Mouse (Mus musculus): ENCODE data around the gene Nlgn2. TPM values are rescaled to one million over a fixed set of nuclear protein-coding genes. Genes with fewer than 3 reads are reported as not detected.

Gene Nlgn2
- total RNA-seq, 2 experiments from 2014 or later: 277 to 281 TPM

- DNase-seq (ENCODE audit: low spot score in 2 of 2): no peak
- intact Hi-C loops (cut with DNase I): no loop called here
Observed at GRCm38 (mm10) chr11:69777504-69778257, 59.9 kb downstream of the Nlgn2 start.

GRCm38 (mm10) chr11:69776488-69776887 is 61.1 kb downstream of the Nlgn2 start:
- no peak for DNase-seq (ENCODE audit: low spot score in 2 of 2)
- intact Hi-C loops (cut with DNase I): no loop called here

- no peak for DNase-seq (ENCODE audit: low spot score in 2 of 2)
- intact Hi-C loops (cut with DNase I): no loop called here
Observed at GRCm38 (mm10) chr11:69775716-69776115, 61.9 kb downstream of the Nlgn2 start.

- intact Hi-C loops (cut with DNase I): no loop called here
- no peak for DNase-seq (ENCODE audit: low spot score in 2 of 2)
Observed at GRCm38 (mm10) chr11:69774961-69775360, 62.6 kb downstream of the Nlgn2 start.

Small RNAs within 50 kb of the gene (microRNA-seq; reads per million reads assigned to microRNA genes)
- gene Mir6924: 0 reads per million in 2 experiments

Other genes with a start within 250 kb of the Nlgn2 start
- gene Atp1b2, start 231.8 kb downstream of the Nlgn2 start, total RNA-seq (2021): 100 to 1,000 TPM; 451 to 452 TPM
- gene Shbg, start 219.9 kb downstream of the Nlgn2 start, total RNA-seq (2021): not detected
- gene Sat2, start 215.8 kb downstream of the Nlgn2 start, total RNA-seq (2021): 10 to 100 TPM in 1 of 2 experiments, 1 to 10 TPM in 1; 9.9 to 10.2 TPM
- gene Fxr2, start 204.8 kb downstream of the Nlgn2 start, total RNA-seq (2021): 100 to 1,000 TPM; 107 TPM
- gene Sox15, start 182.5 kb downstream of the Nlgn2 start, total RNA-seq (2021): not detected
- gene Mpdu1, start 175.1 kb downstream of the Nlgn2 start, total RNA-seq (2021): 10 to 100 TPM; 77.6 to 83.7 TPM
- gene Cd68, start 171.6 kb downstream of the Nlgn2 start, total RNA-seq (2021): 10 to 100 TPM; 13.5 to 13.8 TPM
- gene Eif4a1, start 165.4 kb downstream of the Nlgn2 start, total RNA-seq (2021): 100 to 1,000 TPM; 368 to 371 TPM
- 100 to 1,000 TPM in 1 of 2 experiments, 10 to 100 TPM in 1; 91.5 to 102 TPM for gene Senp3, start 155.7 kb downstream of the Nlgn2 start, total RNA-seq (2021)
- 1 to 10 TPM; 1.7 to 2.0 TPM for gene Tnfsf13, start 152.0 kb downstream of the Nlgn2 start, total RNA-seq (2021)
- gene Tnfsf12, start 141.9 kb downstream of the Nlgn2 start, total RNA-seq (2021): 1 to 10 TPM; 5.8 to 7.6 TPM
- gene Tnfsfm13, start 141.7 kb downstream of the Nlgn2 start, total RNA-seq (2021): under 1 TPM; 0.81 to 0.95 TPM
- 10 to 100 TPM; 54.3 to 54.4 TPM for gene Polr2a, start 79.1 kb downstream of the Nlgn2 start, total RNA-seq (2021)
- not detected for gene Slc35g3, start 75.8 kb downstream of the Nlgn2 start, total RNA-seq (2021)
- gene Zbtb4, start 71.9 kb downstream of the Nlgn2 start, total RNA-seq (2021): 10 to 100 TPM; 71.1 to 86.9 TPM
- gene Chrnb1, start 41.8 kb downstream of the Nlgn2 start, total RNA-seq (2021): under 1 TPM; 0.76 to 0.79 TPM
- 10 to 100 TPM; 15.4 to 20.4 TPM for gene Fgf11, start 35.9 kb downstream of the Nlgn2 start, total RNA-seq (2021)
- not detected for gene Tmem102, start 32.2 kb downstream of the Nlgn2 start, total RNA-seq (2021)
- gene Gm39566, start 22.5 kb downstream of the Nlgn2 start, total RNA-seq (2021): not detected
- not detected for gene Spem2, start 19.3 kb downstream of the Nlgn2 start, total RNA-seq (2021)
- gene Spem1, start 15.6 kb downstream of the Nlgn2 start, total RNA-seq (2021): under 1 TPM in 1 of 2 experiments, not detected in 1; 0.32 TPM
- gene Tmem256, start 730 bp upstream of the Nlgn2 start, total RNA-seq (2021): 100 to 1,000 TPM; 160 to 167 TPM
- 10 to 100 TPM; 19.5 to 22.3 TPM for gene Plscr3, start 8.6 kb upstream of the Nlgn2 start, total RNA-seq (2021)
- gene Tnk1, start 20.9 kb upstream of the Nlgn2 start, total RNA-seq (2021): not detected
- gene Tmem95, start 40.2 kb upstream of the Nlgn2 start, total RNA-seq (2021): not detected
- gene Kctd11, start 43.6 kb upstream of the Nlgn2 start, total RNA-seq (2021): 1 to 10 TPM in 1 of 2 experiments, under 1 TPM in 1; 0.86 to 1.4 TPM
- gene Acap1, start 57.8 kb upstream of the Nlgn2 start, total RNA-seq (2021): not detected
- gene 2810408A11Rik, start 63.2 kb upstream of the Nlgn2 start, total RNA-seq (2021): under 1 TPM in 1 of 2 experiments, not detected in 1; 0.38 TPM
- gene Neurl4, start 63.3 kb upstream of the Nlgn2 start, total RNA-seq (2021): 100 to 1,000 TPM; 121 to 125 TPM
- 10 to 100 TPM; 24.9 to 26.0 TPM for gene Gps2, start 76.1 kb upstream of the Nlgn2 start, total RNA-seq (2021)
- 100 to 1,000 TPM; 468 to 473 TPM for gene Eif5a, start 84.2 kb upstream of the Nlgn2 start, total RNA-seq (2021)
- 10 to 100 TPM in 1 of 2 experiments, 1 to 10 TPM in 1; 8.4 to 11.3 TPM for gene Ybx2, start 98.0 kb upstream of the Nlgn2 start, total RNA-seq (2021)
- 1 to 10 TPM; 1.9 to 2.4 TPM for gene Slc2a4, start 110.4 kb upstream of the Nlgn2 start, total RNA-seq (2021)
- not detected for gene Cldn7, start 127.0 kb upstream of the Nlgn2 start, total RNA-seq (2021)
- gene Ctdnep1, start 143.4 kb upstream of the Nlgn2 start, total RNA-seq (2021): 100 to 1,000 TPM; 115 TPM
- gene Elp5, start 144.7 kb upstream of the Nlgn2 start, total RNA-seq (2021): 100 to 1,000 TPM; 103 to 107 TPM
- gene Gabarap, start 153.4 kb upstream of the Nlgn2 start, total RNA-seq (2021): 100 to 1,000 TPM; 213 to 217 TPM
- 10 to 100 TPM; 39.2 to 40.2 TPM for gene Phf23, start 158.0 kb upstream of the Nlgn2 start, total RNA-seq (2021)
- 10 to 100 TPM; 27.3 to 30.0 TPM for gene Dvl2, start 162.8 kb upstream of the Nlgn2 start, total RNA-seq (2021)
- 10 to 100 TPM; 50.7 to 53.6 TPM for gene Acadvl, start 177.6 kb upstream of the Nlgn2 start, total RNA-seq (2021)
- gene Dlg4, start 179.2 kb upstream of the Nlgn2 start, total RNA-seq (2021): 1,000 to 10,000 TPM in 1 of 2 experiments, 100 to 1,000 TPM in 1; 1,000 to 1,075 TPM
- gene Asgr1, start 216.3 kb upstream of the Nlgn2 start, total RNA-seq (2021): 1 to 10 TPM; 1.9 to 2.4 TPM

All from left cerebral cortex, postnatal 14 days (tissue).